Mouse (Mus musculus) lung, postnatal 14 days (tissue): ENCODE results near the gene Stk32c.

Experiments used
- DNase-seq: peaks from one replicate; pipeline ENCODE4 v3.0.0; 2021

The Stk32c gene

DNA sequence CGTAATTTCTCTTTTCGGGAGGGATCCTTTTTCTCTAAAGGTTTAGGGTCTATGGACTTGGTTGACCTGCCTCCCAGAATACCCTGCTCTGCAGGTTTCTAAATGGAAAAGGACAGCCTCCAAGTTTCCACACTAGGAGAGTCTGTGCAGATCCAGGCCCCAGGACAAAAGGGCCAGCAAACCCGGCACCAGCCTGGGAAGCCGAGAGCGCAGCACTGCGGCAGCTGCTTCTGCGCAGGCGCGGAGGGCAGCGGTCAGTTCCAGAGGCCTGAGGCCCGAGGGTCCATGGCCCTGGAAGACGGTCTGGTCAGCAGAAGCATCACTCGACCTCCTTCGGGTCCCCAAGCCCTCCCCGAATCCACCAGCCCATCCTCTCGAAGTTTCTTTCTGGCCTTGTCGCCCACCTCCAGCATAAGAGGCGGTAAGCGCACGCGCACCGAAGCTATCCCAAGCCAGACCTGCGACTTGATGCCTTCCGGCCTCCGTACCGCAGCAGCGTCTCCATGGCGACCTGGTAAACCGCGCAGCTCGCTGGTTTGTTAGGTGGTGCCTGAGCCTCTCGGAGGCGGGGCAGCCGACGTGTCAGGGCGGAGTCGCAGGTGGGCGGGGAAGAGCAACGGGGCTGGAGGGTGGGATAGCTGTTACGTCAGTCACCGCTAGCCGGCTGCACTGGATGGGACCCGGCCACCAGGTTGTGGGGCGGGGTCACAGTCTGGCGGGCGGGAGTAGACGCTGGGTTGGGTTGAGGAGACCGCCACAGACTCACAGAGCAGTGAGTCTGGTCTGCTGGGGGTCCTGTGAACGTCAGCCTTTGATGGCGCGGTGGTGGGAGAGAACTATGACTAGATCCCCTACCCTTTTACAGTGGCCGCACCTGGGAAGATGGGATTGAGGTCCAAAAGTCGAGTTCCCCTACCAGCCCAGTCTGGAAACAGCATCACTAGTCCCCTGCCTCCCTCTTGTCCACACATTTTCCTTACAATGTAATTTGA lies at the start of gene Stk32c, which contains the start of gene Lrrc27:
Gene Stk32c, minus strand, starts transcription at position 554 of the 992 bp plus-strand sequence.
Gene Lrrc27, plus strand, starts transcription at position 235 of the 992 bp plus-strand sequence.
- DNase-seq = peak; percentile 98

DNA sequence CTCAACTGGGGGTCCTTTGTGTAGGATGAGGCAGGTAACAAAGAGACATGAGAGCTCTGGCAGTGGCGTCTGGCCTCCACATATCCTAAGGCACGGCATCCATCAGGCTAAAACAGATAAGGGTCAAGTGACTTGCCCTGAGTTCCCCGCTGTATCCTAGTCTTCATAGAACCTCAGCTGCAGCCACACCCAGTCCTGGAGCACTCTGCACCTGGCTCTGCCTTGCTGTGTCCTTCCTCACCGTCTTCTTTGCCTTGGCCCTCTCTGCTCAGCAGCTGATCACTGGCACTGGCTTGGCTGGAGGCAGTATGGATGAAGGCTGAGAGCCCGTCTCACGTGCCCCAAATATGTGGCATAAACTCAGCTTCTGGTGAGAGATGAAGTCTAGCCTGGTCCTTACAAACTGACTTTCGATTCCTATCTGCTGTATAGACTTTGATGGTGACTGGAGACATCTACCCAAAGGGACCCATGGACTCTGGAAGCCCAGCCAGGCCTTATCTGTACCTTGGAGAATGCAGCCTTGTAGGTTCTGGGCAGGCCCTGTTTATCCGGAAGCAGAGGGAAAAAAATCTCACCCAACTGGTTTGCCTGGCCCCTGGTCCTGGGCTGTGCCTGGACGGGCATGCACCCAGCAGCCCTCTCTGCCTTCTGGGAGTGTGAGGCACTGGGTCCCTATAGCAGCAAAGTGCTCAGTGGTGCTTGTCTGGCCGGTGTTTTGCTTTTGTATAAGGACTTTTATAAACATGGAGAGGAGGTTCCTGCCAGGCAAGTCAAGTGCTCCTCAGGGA lies 44.8 kb upstream of the Stk32c start:
- peak; percentile 75 for DNase-seq

DNA sequence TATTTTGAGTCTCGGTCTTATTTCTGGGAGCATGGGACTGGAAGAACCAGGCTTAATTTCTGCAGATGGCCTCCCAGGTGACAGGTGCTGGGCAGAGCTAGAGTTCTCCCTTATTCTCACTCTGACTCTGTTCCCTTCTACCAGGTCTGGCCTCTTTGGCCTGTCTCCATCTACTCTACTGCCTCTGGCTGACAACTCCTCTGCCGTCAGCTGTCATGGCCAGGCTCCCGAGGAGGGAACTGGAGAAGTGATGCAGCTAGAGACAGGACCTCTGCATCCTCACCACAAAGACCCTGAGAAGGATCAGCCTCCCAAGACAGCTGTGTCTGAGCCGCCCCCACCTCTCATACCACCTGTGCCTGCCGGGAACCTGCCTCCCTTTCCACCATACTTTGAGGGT lies 41.5 kb upstream of the Stk32c start:
- DNase-seq = no peak

DNA sequence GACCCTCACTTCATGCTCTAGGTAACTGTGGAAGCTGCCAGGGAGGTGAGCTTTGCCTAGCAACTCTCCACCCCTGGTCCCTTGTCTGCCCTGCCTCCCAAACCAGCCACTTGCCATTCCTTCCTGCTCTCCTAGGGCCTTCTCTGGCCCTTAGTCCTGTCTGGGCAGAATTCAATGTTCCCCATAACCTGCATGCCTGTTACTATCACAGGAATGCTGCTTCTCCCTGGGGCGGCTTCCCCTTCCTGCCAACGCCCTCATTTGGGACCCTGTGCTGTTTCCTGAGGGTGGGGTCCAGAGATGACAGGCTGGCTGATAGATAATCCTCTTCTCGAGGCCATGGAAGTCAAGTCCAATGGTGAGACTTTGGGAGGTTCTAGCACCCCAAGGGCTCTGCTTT lies 40.4 kb upstream of the Stk32c start:
- no peak for DNase-seq

GRCm38 (mm10) chr7:139252986-139253385 lies 39.9 kb upstream of the Stk32c start:
- DNase-seq = peak; percentile 57

DNA sequence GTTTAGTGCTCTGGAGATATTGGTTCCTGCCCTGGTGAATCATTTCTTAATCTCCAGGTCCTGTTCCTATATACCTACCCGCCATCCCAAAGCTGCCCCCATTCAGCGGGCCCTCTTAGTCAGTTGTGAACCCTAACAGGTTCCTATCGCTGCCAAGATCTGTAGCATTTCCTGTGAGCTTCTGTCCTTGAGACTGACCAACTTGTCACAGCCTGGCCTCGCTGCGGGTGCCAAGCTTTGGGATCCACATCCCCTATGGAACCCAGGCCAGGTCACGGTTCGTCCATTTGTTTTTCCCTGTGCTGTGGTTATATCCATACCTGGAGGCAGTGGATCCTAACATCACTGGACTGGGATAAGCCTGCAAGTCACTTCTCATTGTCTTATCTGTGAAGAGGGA lies 39.5 kb upstream of the Stk32c start:
- no peak for DNase-seq

- peak; percentile 81 for DNase-seq
These were observed 38.8 kb upstream of the Stk32c start for GRCm38 (mm10) chr7:139251881-139252301.

GRCm38 (mm10) chr7:139249406-139250210 lies 36.5 kb upstream of the Stk32c start:
- DNase-seq = no peak

GRCm38 (mm10) chr7:139248615-139249405 lies 35.7 kb upstream of the Stk32c start:
- DNase-seq = peak; percentile 53

- DNase-seq = peak; percentile 88
These were observed 34.9 kb upstream of the Stk32c start, which contains the start of gene Pwwp2b for GRCm38 (mm10) chr7:139247881-139248614. Gene Pwwp2b (plus strand): TSS chr7:139248482.

DNA sequence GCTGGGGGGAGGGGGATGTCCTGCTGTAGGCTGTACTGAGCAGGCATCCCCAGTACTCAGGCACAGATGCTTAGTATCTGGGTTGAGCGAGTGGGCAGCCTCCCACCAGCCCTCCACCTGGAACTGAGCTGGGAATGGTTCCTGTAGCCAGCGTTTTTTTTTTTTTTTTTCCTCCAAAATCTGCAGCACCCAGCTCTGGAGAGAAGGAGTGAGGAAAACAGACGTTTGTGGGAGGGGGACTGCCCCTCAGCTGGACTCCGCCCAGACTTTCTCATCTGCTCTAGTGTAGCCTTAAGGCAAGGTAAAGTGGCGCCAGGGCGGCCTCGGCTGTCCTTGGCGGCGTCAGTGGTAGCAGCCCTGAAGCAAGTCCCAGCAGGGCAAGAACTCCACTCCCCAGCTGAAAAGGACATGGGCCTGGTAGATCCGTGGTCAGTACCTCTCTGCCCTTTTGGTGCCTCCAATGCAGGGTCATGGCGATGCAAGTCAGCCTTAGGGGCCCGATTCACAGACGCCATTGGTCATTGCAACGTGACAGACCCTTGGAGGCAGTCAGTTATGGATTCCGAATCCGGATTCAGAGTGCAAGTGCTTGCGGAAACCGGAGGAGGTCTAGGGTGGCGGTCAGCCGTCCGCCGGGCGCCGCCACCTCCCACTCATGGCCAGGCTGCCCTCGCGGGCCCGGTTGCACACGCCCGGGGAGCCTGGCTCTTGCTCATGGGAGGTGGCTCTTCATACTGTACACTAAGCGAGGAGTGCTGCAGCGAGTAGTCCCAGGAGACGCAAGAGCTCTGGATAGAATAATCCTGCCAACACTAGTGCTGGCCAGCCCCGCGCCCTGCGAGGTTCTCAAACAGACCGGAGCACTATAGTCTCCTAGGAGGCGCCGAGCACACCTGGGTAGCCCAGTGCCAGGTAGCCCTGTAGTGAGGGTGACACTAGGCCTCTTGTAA lies 34.1 kb upstream of the Stk32c start:
- peak; percentile 62 for DNase-seq

- DNase-seq = no peak
These were observed 33.0 kb upstream of the Stk32c start for GRCm38 (mm10) chr7:139246086-139246485.

DNA sequence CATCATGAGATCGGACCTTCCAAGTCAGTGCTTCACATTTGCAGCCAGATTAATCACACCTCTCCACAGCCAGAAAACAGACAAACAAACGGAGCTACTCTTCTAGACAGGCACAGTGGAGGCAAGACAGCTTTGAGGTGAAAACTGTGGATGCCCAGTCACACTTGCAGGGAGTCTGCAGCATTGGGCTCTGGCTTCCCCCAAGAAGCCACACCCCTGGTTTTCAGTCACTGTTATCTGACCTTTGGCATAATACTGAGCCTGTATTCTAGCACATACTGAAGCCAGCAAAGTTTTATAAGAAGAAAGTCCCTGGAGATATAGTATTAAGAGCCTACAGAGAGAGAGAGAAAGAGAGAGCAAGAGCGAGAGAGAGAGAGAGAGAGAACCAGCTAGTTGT lies 26.3 kb upstream of the Stk32c start:
- no peak for DNase-seq

GRCm38 (mm10) chr7:139235651-139236358 lies 22.7 kb upstream of the Stk32c start:
- DNase-seq = no peak

GRCm38 (mm10) chr7:139234426-139235188 lies 21.5 kb upstream of the Stk32c start:
- DNase-seq = peak; percentile 46

GRCm38 (mm10) chr7:139233714-139234113 lies 20.6 kb upstream of the Stk32c start:
- DNase-seq = peak; percentile 95

DNA sequence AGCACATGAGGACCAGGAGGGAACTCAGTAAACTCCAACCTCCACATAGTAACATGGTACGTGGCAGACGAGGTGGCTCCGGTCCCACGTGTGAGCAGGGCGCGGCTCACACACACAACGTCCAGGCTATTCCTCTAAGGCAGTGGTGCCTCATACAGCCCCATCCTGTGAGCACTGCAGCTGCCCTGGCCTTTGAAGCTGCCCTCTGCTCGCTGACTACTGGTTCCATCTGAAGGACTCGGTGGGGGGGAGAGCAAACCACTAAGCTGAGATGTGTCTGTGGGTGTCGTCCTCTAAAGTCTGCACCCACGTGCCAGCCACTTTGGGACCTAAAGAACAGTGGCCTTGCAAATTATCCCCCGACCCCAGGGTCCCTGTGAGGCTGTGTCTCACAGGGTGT lies 17.1 kb upstream of the Stk32c start:
- DNase-seq = no peak

DNA sequence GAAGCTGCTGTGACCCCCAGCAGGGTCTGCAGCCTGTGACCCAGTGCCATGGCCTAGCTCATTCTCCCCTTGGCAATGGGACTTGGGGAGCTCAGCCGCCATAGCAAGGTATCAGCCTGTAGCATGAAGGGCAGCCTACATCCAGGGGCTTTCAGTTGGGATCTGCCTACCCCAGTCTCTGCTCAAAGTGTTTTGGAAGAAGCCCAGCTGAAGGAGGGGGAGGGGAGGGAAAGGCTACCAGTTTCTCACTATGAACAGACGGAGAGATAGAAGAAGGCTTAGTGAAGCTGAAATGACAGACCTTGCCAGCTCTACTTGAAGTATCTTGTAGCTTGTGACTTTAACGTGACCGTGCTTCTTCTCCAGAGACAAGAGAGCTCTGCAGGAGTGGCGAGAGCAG lies 16.7 kb upstream of the Stk32c start:
- DNase-seq = no peak
